Mouse (Mus musculus): ENCODE results near the gene Abcb9. TPM values are rescaled to one million over a fixed set of nuclear protein-coding genes. Genes with fewer than 3 reads are reported as not detected.

The Abcb9 gene
- polyA plus RNA-seq, 1 experiment from 2014 or later, result 3.3 TPM

DNA sequence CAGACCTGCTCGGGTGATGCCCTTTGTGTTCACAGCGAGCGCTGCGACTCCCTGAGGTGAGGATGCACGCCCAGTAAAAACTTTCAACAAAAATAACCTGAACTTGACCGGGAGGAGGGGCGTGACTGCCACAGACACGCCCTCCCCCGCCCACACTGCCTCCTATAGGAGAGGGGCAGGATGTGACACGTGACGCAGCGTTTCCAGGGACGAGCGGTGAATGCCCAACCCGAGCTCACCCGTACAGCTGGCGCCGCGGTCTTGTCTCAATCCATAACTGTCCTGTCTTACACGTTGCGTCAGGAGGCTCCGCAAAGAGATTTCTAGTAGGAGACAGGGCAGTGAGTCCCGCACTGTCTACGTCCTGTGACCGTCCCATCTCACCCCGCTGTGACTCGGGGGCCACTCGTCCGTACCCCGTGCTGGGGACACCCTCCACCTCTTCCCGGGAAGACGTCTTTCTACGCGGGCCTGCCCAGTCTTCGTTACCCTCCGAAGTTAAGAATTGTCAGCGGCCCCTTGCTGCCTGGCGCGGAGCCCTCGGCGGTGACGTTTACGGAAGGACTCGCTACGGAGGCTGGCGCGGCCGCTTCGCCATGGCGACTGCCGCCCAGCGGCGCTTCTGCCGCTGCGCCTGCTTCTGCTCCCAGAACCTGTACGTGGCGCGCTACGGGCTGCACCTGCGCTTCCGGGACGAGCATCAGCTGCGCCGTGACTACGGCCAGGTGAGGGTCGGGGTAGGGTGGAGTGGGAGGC is 16.3 kb upstream of the Abcb9 start, which contains the start of gene Ogfod2:
TSS of gene Ogfod2 (plus strand) at position 556 of the 756 bp plus-strand sequence.
- no peaks in the 10 kb centered on the region for H3K9me3 ChIP-seq
- H3K27me3 ChIP-seq, result no peaks in the 10 kb centered on the region
- H3K36me3 ChIP-seq (replicated peaks), result peaks cover 4% of the 10 kb centered on the region; the same call in 1 of the 2 replicates
- H3K27ac ChIP-seq, result peak within 1 kb of the TSS; percentile 85
- peaks cover 34% of the 10 kb centered on the region for H3K4me1 ChIP-seq
- peak; percentile 96 for ATAC-seq (ENCODE audit: low FRiP score)
- WGBS, result under 1% methylated on average over 66 of the region's 66 CpGs
- H3K4me2 ChIP-seq, result peak within 1 kb of the TSS; percentile 93
- H3K4me3 ChIP-seq (replicated peaks), result peak within 1 kb of the TSS; percentile 85
- H3K9ac ChIP-seq, result peak within 1 kb of the TSS; percentile 80

DNA sequence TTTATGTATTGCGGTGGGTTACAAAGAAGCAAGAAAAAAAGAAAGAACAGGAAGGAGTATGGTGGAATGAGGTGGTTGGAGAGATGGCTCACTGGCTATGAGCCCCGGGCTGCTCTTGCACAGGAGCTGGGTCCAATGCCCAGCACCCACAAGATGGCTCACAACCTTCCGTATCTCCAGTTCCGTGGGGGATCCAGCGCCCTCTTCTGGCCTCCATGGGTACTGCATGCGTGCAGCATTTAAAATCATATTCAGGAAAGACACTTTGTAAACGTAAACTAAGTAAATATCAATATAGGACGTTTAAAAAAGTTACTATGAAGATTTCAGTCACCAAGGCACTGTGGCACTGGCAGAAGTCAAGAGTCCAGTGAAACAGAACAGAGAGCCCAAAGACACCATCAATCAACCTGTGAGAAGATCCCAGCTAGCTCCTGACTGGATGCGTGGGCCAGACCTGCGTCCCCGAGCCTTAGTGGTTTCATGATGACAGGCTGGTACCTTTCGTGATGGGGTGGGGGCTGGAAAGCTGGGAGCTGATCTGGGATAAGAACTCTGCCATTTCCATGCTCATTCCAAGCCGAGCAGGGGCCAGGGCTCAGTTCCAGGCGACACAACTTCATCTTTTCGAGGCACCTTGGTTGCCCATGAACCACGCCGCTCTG is 15.6 kb upstream of the Abcb9 start:
- Histone ChIP-seq H3K9ac (peak overlapping the region; percentile 80), H3K9me3 (no peaks in the 10 kb centered on the region), H3K4me2 (peak overlapping the region; percentile 93), H3K27ac (peak overlapping the region; percentile 85), H3K36me3 (replicated peaks) (0 out of 2 replicates have a peak, but pooled peaks cover 4% of the 10 kb centered on the region), H3K4me3 (replicated peaks) (peak overlapping the region; percentile 85), H3K27me3 (no peaks in the 10 kb centered on the region), H3K4me1 (peaks cover 28% of the 10 kb centered on the region)
- WGBS, result 23% methylated on average over 17 of the region's 17 CpGs
- ATAC-seq (ENCODE audit: low FRiP score), result no peak; the same call in 1 of the 2 replicates

DNA sequence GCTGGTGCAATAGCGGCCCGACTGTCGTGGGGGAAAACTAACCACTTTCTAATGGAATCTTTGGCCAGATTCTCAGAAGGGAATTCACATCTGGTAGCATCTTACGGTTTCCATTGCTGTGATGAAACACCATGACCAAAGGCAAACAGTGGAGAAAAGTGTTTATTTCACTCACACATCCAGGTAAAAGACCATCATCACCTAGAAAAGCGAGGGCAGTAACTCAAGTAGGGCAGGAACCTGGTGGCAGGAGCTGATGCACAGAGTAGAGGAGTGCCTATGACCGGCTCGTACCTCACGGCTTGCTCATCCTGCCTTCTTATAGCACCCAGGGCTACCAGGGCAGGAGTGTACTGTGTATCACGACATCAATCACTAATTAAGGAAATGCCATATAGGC is 8.0 kb upstream of the Abcb9 start:
- ATAC-seq (ENCODE audit: low FRiP score), result no peak
- Histone ChIP-seq H3K27ac (no peak overlapping the region), H3K4me3 (replicated peaks) (no peak overlapping the region), H3K9me3 (no peaks in the 10 kb centered on the region), H3K36me3 (replicated peaks) (no peaks in the 10 kb centered on the region), H3K4me2 (no peak overlapping the region), H3K27me3 (no peaks in the 10 kb centered on the region), H3K9ac (no peak overlapping the region), H3K4me1 (no peaks in the 10 kb centered on the region)
- WGBS, result 96% methylated on average over 9 of the region's 9 CpGs

DNA sequence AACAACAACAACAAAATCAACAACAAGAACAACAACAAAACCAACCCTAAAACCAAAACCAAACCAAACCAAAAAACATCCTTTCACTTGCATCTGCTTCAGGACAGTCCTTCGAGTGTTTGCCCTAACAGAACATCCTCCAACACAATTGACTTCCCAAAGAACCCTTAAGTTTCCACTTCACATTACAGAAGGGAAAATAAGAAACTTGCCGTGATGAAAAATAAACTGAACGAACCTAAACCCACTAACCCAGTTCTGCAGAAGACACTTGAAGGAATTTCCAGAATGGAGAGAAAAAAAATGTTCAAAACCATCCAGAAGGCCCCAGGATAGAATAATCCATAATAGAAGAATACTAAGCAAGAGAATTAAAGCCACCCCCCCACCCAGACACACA is 7.4 kb upstream of the Abcb9 start:
- WGBS, result 88% methylated on average over 3 of the region's 3 CpGs
- ATAC-seq (ENCODE audit: low FRiP score), result no peak
- no peak overlapping the region for H3K4me2 ChIP-seq
- no peak overlapping the region for H3K27ac ChIP-seq
- H3K4me3 ChIP-seq (replicated peaks), result no peak overlapping the region
- H3K9me3 ChIP-seq, result no peaks in the 10 kb centered on the region
- H3K36me3 ChIP-seq (replicated peaks), result no peaks in the 10 kb centered on the region
- no peak overlapping the region for H3K9ac ChIP-seq
- H3K27me3 ChIP-seq, result no peaks in the 10 kb centered on the region
- no peaks in the 10 kb centered on the region for H3K4me1 ChIP-seq

DNA sequence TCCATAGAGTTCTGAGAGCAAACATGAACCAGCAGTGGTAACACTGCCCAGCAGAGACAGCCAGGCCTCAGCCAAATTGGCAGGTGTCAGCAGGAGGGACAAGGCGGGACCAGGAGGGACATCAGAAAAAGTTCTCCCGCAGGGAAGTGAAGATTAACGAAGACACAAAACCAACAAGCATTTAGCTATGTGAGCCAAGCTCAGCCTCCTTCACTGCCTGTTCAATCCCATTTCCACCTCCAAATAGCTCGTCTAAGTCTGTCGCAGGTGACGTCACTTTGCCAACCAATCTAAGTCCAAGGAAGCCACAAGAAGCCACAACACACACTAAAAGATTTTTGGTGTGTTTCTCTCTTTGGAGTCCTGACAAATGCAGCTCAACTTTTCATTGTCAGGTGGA is 6.7 kb upstream of the Abcb9 start:
- H3K27ac ChIP-seq, result no peak overlapping the region
- no peak overlapping the region for H3K4me3 ChIP-seq (replicated peaks)
- ATAC-seq (ENCODE audit: low FRiP score), result no peak
- no peaks in the 10 kb centered on the region for H3K27me3 ChIP-seq
- no peaks in the 10 kb centered on the region for H3K9me3 ChIP-seq
- no peaks in the 10 kb centered on the region for H3K4me1 ChIP-seq
- no peak overlapping the region for H3K4me2 ChIP-seq
- no peak overlapping the region for H3K9ac ChIP-seq
- WGBS, result 79% methylated on average over 6 of the region's 6 CpGs
- no peaks in the 10 kb centered on the region for H3K36me3 ChIP-seq (replicated peaks)

DNA sequence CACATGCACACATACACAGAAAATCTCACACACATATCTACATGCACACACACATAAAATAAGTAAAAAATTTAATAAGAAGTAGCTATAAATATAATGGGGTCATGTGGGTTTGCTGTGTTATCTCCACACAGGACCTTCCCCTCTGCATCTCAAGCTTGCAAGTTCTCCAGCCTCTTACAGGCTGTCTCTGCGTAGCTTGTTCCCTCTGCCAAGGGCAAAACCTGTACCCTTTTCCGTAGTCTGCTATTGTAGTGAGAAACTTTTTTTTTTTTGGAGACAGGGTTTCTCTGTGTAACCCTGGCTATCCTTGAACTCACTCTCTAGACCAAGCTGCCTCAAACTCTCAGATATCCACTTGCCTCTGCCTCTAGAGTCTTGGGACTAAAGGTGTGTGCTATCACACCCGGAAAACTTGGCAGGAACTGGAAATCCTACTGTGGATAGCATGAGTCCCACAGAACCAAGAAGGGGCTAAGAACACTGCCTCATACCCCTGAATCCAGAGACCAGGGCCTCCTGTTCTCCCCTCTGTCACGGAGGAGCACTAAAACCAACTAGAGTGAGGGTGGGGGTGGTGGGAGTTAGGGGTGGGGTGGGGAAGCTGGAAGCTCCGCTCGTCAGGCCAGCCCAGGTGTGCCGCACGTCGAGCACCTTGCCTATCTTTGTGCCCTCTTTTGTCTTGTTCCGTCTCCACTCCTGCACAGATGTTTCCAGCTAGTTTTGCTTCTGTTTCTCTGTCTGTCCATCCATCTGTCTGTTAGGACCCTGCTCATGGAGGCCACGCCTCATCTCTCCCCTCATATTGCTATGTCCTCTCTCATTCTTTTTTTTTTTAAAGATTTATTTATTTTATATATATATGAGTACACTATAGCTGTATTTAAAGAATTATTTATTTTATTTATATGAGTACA is 4.8 kb upstream of the Abcb9 start:
- Histone ChIP-seq H3K4me3 (replicated peaks) (no peak overlapping the region), H3K9me3 (peaks cover 3% of the 10 kb centered on the region; the same call in 1 of the 2 replicates), H3K27ac (no peak overlapping the region), H3K4me1 (peaks cover 6% of the 10 kb centered on the region), H3K27me3 (peaks cover 6% of the 10 kb centered on the region), H3K36me3 (replicated peaks) (no peaks in the 10 kb centered on the region), H3K4me2 (no peak overlapping the region), H3K9ac (no peak overlapping the region)
- ATAC-seq (ENCODE audit: low FRiP score), result no peak
- WGBS, result 93% methylated on average over 11 of the region's 11 CpGs

DNA sequence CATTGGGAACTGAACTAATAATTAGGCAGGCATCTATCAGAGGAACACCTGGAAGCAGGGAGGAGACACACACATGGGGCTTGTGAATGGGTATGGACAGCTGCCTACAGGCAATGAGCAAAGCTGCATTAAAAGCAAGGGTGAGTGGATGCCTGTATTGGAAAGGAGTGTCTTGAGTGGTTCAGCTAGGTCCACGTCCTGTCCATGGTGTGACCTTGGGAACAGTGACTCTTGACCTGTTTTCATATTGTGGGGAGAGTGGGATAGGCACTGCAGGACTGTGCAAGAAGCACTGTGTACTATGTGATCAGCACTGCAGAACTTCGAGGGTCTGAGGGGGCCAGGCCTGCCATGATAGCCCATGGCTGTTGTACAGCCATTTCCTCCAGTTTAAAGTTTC is 3.3 kb upstream of the Abcb9 start:
- Histone ChIP-seq H3K27me3 (peaks cover 20% of the 10 kb centered on the region), H3K4me3 (replicated peaks) (no peak overlapping the region), H3K4me1 (peaks cover 11% of the 10 kb centered on the region), H3K36me3 (replicated peaks) (no peaks in the 10 kb centered on the region), H3K9me3 (peaks cover 3% of the 10 kb centered on the region; the same call in 1 of the 2 replicates), H3K4me2 (no peak overlapping the region), H3K27ac (no peak overlapping the region), H3K9ac (no peak overlapping the region)
- ATAC-seq (ENCODE audit: low FRiP score), result no peak
- 81% methylated on average over 2 of the region's 2 CpGs for WGBS

DNA sequence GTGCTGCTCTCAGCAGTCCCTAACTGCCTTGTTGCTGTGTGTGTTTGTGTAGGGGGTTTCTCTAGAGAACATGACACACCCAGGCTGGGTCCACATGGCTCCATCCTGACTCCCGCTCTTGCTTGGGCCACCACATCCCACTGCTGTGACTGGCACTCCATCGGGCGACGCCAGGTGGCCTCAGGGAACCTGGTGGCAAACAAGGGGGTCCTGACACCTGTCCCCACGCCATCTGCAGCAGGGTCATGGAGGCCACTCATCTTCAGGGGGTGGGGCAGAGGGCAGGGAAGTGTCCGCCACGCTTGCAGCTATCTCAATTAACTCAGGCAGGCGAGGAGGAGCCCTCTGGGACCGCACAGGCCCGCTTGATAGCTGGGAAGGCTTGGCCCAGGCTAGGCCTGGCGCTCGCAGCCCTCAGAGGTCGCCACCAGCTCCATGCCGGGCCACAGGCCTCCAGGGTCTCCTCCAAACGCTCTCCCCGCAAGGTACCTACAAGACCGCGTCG is 469 bp downstream of the Abcb9 start:
- Histone ChIP-seq H3K9me3 (peaks cover 3% of the 10 kb centered on the region; the same call in 1 of the 2 replicates), H3K4me1 (peaks cover 11% of the 10 kb centered on the region), H3K36me3 (replicated peaks) (no peaks in the 10 kb centered on the region), H3K4me3 (replicated peaks) (peak overlapping the region; percentile 38), H3K9ac (peak overlapping the region; percentile 47), H3K27me3 (peaks cover 24% of the 10 kb centered on the region), H3K27ac (no peak overlapping the region), H3K4me2 (peak overlapping the region; percentile 63)
- peak; percentile 57 for ATAC-seq (ENCODE audit: low FRiP score)
- 12% methylated on average over 19 of the region's 19 CpGs for WGBS

DNA sequence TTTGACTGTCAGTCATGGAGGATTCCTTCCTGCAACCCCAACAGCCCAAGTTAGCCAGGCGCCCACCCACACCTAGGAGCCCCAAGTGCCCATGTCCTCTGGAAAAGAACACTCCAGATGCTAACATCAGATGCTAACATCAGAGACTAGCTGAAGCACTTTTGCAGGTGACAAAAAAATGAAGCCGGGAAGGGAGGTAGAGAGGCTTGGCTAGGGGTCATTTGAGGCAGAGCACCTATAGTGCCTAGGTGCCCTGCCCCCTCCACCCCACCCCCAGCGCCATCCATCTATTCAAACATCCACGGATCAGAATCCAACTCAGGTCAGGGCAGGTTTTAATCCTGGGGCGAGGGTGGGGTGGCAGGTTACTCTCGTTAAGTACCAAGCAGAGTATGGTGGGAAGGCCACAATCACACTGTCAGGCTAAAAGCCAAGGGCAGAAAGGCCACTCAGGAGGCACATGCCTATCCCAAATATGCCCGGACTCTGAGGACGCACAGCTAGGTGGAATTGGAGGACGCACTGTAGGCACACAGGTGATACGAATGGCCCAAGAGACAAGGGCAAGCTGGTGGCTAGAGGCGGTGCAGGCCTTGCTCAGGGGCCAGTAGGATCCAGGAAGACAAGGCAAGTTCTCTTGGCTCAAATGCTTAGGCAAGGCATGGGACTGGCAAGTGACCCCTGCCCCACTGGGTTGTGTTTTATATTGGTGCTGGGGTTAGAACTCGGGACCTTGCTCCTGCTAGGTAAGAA is 1.6 kb downstream of the Abcb9 start:
- Histone ChIP-seq H3K4me1 (peaks cover 11% of the 10 kb centered on the region), H3K9me3 (peaks cover 3% of the 10 kb centered on the region; the same call in 1 of the 2 replicates), H3K36me3 (replicated peaks) (no peaks in the 10 kb centered on the region), H3K27ac (no peak overlapping the region), H3K9ac (no peak overlapping the region), H3K4me2 (no peak overlapping the region), H3K4me3 (replicated peaks) (no peak overlapping the region), H3K27me3 (peaks cover 24% of the 10 kb centered on the region)
- no peak for ATAC-seq (ENCODE audit: low FRiP score)
- WGBS, result 84% methylated on average over 12 of the region's 12 CpGs

DNA sequence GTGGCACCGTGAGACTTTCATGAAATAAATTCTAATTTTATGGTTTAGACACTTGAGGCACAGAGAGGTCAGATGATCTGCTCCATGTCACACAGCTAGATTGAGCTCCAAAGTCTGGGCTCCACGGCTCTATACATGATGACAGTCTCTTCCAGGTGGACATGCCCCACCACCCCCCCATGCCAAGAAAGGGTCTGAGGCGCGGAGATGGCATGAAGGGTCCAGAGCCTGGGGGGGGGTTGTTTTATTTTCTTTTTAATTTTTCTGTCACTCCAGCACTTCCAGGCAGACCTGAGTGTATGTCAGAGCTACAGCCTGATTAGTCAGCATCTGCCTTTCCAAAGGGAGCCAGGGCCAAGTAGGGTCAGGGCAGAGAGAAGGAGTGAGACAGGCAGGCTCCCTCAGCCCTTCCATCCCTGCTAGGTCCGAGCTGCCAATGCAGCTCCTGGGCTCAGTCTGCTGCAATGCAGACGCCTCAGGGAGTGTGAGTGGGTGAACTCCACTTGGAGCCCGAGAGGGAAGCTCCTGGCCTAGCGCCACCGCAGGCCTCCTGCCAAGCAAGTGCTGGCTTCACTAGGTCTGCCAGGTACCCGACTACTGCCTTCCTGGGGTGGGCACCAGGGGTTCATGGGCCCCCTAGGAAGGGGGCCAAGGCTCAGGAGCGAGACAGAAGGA is 2.3 kb downstream of the Abcb9 start:
- WGBS, result 76% methylated on average over 11 of the region's 11 CpGs
- Histone ChIP-seq H3K36me3 (replicated peaks) (no peaks in the 10 kb centered on the region), H3K4me1 (peaks cover 11% of the 10 kb centered on the region), H3K27me3 (peaks cover 24% of the 10 kb centered on the region), H3K9me3 (peaks cover 3% of the 10 kb centered on the region; the same call in 1 of the 2 replicates), H3K27ac (no peak overlapping the region), H3K9ac (no peak overlapping the region), H3K4me3 (replicated peaks) (no peak overlapping the region), H3K4me2 (no peak overlapping the region)
- no peak for ATAC-seq (ENCODE audit: low FRiP score)

DNA sequence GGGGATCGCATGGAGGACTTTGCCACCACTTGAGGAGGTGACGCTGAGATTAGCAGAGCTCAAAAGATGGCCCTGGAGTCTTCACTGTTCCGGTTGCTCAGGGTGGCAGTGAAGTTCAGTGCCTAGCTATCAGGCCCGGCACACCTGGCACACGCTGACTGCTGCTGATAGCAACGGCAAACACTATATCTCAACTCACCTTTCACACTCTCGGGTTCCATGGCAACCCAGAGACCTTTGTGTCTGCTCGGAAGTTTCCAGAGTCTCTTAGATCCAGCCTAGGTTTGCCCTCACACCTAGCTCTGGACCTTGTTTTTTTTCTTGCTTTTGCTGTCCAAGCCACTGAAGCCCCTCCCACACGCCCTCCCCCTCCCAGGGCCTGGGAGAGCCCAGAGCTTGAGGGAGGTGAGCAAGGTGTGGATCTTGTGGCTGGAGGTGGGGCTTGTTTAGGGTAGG is 3.6 kb downstream of the Abcb9 start:
- Histone ChIP-seq H3K9me3 (peaks cover 3% of the 10 kb centered on the region; the same call in 1 of the 2 replicates), H3K36me3 (replicated peaks) (no peaks in the 10 kb centered on the region), H3K9ac (no peak overlapping the region), H3K4me2 (no peak overlapping the region), H3K4me3 (replicated peaks) (no peak overlapping the region), H3K27me3 (peaks cover 24% of the 10 kb centered on the region), H3K27ac (no peak overlapping the region), H3K4me1 (peaks cover 11% of the 10 kb centered on the region)
- 67% methylated on average over 9 of the region's 9 CpGs for WGBS
- no peak for ATAC-seq (ENCODE audit: low FRiP score)
